Mouse (Mus musculus): Measurements from ENCODE around the gene Usf2. TPM values are rescaled to one million over a fixed set of nuclear protein-coding genes. Genes with fewer than 3 reads are reported as not detected.

Gene Usf2
- 107 and 186 TPM in 2 replicates for polyA plus RNA-seq (2012; rRNA removed; ENCODE audit: low replicate concordance)

GRCm38 (mm10) chr7:30956756-30957366, at the start of gene Usf2:
Usf2 (minus strand) TSS chr7:30956803.

GRCm38 (mm10) chr7:30973501-30974289, 17.1 kb upstream of the Usf2 start, which contains the start of gene Fam187b:
Fam187b (plus strand) TSS chr7:30973790.

GRCm38 (mm10) chr7:30973251-30973500, 16.6 kb upstream of the Usf2 start, which contains the start of gene Lsr:
Lsr (minus strand) TSS chr7:30973464.

GRCm38 (mm10) chr7:30943909-30944635, 12.5 kb downstream of the Usf2 start, which contains the start of gene Hamp:
Hamp (minus strand) TSS chr7:30944032.

GRCm38 (mm10) chr7:30924581-30924980, 32.0 kb downstream of the Usf2 start, which contains the start of gene Hamp2:
Hamp2 (minus strand) TSS chr7:30924681.

GRCm38 (mm10) chr7:30914732-30915131, 41.9 kb downstream of the Usf2 start, which contains the start of gene Mag:
Mag (minus strand) TSS chr7:30914873.

Other genes with a start within 250 kb of the Usf2 start
- 0.88 and 2.5 TPM in 2 replicates for gene Atp4a, start 244.6 kb downstream of the Usf2 start, polyA plus RNA-seq (2012; rRNA removed; ENCODE audit: low replicate concordance)
- gene Tmem147, start 227.3 kb downstream of the Usf2 start, polyA plus RNA-seq (2012; rRNA removed; ENCODE audit: low replicate concordance), result 237 and 269 TPM in 2 replicates
- gene Gapdhs, start 213.1 kb downstream of the Usf2 start, polyA plus RNA-seq (2012; rRNA removed; ENCODE audit: low replicate concordance), result not detected in 2 replicates
- gene Sbsn, start 205.3 kb downstream of the Usf2 start, polyA plus RNA-seq (2012; rRNA removed; ENCODE audit: low replicate concordance), result 0.18 and 0.44 TPM in 2 replicates
- 1.8 and 2.2 TPM in 2 replicates for gene Dmkn, start 193.0 kb downstream of the Usf2 start, polyA plus RNA-seq (2012; rRNA removed; ENCODE audit: low replicate concordance)
- gene Krtdap, start 168.9 kb downstream of the Usf2 start, polyA plus RNA-seq (2012; rRNA removed; ENCODE audit: low replicate concordance), result not detected in 2 replicates
- gene Ffar2, start 133.0 kb downstream of the Usf2 start, polyA plus RNA-seq (2012; rRNA removed; ENCODE audit: low replicate concordance), result 13.3 and 15.3 TPM in 2 replicates
- gene Ffar3, start 100.6 kb downstream of the Usf2 start, polyA plus RNA-seq (2012; rRNA removed; ENCODE audit: low replicate concordance), result 1.8 and 1.9 TPM in 2 replicates
- gene Ffar1, start 95.2 kb downstream of the Usf2 start, polyA plus RNA-seq (2012; rRNA removed; ENCODE audit: low replicate concordance), result 0.26 and 0.87 TPM in 2 replicates
- 0.71 and 3.5 TPM in 2 replicates for gene Cd22, start 76.5 kb downstream of the Usf2 start, polyA plus RNA-seq (2012; rRNA removed; ENCODE audit: low replicate concordance)
- 0.37 and 0.68 TPM in 2 replicates for gene Mag, start 41.9 kb downstream of the Usf2 start, polyA plus RNA-seq (2012; rRNA removed; ENCODE audit: low replicate concordance)
- 0.68 and 13.0 TPM in 2 replicates for gene Hamp2, start 32.1 kb downstream of the Usf2 start, polyA plus RNA-seq (2012; rRNA removed; ENCODE audit: low replicate concordance)
- 2.0 and 2.1 TPM in 2 replicates for gene Hamp, start 12.8 kb downstream of the Usf2 start, polyA plus RNA-seq (2012; rRNA removed; ENCODE audit: low replicate concordance)
- 331 and 790 TPM in 2 replicates for gene Lsr, start 16.7 kb upstream of the Usf2 start, polyA plus RNA-seq (2012; rRNA removed; ENCODE audit: low replicate concordance)
- 6.0 and 7.2 TPM in 2 replicates for gene Fam187b, start 17.0 kb upstream of the Usf2 start, polyA plus RNA-seq (2012; rRNA removed; ENCODE audit: low replicate concordance)
- 32.5 and 36.7 TPM in 2 replicates for gene Fxyd5, start 85.7 kb upstream of the Usf2 start, polyA plus RNA-seq (2012; rRNA removed; ENCODE audit: low replicate concordance)
- gene Fxyd7, start 94.7 kb upstream of the Usf2 start, polyA plus RNA-seq (2012; rRNA removed; ENCODE audit: low replicate concordance), result 5.4 and 7.1 TPM in 2 replicates
- gene Fxyd1, start 100.4 kb upstream of the Usf2 start, polyA plus RNA-seq (2012; rRNA removed; ENCODE audit: low replicate concordance), result 72.1 and 108 TPM in 2 replicates
- gene Lgi4, start 102.5 kb upstream of the Usf2 start, polyA plus RNA-seq (2012; rRNA removed; ENCODE audit: low replicate concordance), result 3.1 and 4.7 TPM in 2 replicates
- 18.4 and 81.6 TPM in 2 replicates for gene Fxyd3, start 119.9 kb upstream of the Usf2 start, polyA plus RNA-seq (2012; rRNA removed; ENCODE audit: low replicate concordance)
- gene Hpn, start 158.5 kb upstream of the Usf2 start, polyA plus RNA-seq (2012; rRNA removed; ENCODE audit: low replicate concordance), result 4.8 and 38.5 TPM in 2 replicates
- gene Scn1b, start 170.2 kb upstream of the Usf2 start, polyA plus RNA-seq (2012; rRNA removed; ENCODE audit: low replicate concordance), result 14.7 and 28.1 TPM in 2 replicates
- gene Gramd1a, start 199.1 kb upstream of the Usf2 start, polyA plus RNA-seq (2012; rRNA removed; ENCODE audit: low replicate concordance), result 73.3 and 105 TPM in 2 replicates